Mouse (Mus musculus): ENCODE measurements around the gene Sirt3.

DNA sequence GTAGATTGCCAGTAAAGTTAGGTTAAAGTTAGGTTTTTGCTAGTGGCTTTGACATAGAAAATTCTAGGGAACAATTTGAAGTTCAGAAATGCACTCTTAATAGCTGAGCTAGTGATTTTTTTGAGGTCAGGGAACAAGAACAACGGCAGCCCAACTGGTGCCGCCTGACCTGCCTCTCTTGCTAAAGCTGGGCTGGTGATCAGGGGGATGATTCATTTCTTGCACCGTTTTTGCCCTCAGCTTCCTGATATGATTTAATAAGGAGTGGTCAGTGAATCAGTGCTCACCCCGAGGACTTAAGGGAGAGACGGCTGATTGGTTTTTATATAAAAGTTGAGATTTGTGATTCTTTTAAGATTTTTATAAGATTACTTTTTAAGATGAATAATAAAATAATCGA lies 50.7 kb downstream of the Sirt3 start:
- TF ChIP-seq CTCF (IDR thresholded peaks at IDR 0.05; ENCODE audit: low read depth, low read length) (no peak), POLR2A (IDR thresholded peaks at IDR 0.05; ENCODE audit: insufficient read depth, low read length) (no peak)
